Mouse (Mus musculus) CD4-positive, CD25-positive, alpha-beta regulatory T cell, adult 9 weeks (primary cell): ENCODE data around the gene Olfr970. TPM values are rescaled to one million over a fixed set of nuclear protein-coding genes. Genes with fewer than 3 reads are reported as not detected.

Experiments used
- polyA plus RNA-seq: library from polyadenylated mRNA; unstranded; fragments of 100-300 nt; shearing (Covaris generic); gene quantifications from one replicate; pipeline ENCODE4 v1.2.1, GENCODE M21; 2017

Gene Olfr970
- polyA plus RNA-seq, result not detected

DNA sequence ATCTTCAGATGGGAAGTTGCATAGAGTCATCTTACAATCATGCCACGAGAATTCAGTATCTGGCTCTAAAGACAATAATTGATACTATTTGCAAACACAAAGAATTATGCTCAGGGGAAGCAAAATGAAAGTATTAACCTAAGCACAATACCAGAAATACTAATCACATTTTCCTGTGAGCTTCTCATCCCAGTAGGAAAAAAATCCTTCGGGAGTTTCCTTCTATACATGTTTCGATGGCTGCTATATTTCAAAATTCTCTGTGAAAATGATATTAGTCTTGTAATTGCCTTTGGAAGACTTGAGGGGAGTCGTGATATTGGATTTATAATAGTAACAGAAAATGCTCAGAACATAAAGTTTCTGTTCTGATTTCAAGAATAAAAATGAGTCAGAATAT is at the start of gene Olfr970:
Gene Olfr970 (plus strand): TSS at position 301 of the 400 bp plus-strand sequence.

DNA sequence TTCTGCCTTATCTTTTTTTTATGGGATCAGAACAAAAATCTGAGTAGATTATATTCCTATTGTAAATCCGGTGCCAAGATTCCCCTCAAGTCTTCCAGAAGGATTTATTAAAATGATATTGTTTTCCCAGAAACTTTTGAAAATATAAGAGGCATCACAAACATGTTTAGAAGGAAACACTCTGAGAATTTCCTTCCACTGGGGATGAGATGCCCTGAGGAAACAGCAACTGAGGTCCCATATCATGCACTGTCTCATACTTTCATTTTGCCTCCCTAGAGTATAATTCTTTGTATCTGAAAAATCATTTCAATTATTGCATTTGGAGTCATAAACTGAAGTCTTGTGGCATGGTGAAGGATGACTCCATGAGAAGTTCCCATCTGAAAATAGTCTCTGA is 25.5 kb upstream of the Olfr970 start, which contains the start of gene Olfr968:
Gene Olfr968 (minus strand): TSS at position 101 of the 400 bp plus-strand sequence.

DNA sequence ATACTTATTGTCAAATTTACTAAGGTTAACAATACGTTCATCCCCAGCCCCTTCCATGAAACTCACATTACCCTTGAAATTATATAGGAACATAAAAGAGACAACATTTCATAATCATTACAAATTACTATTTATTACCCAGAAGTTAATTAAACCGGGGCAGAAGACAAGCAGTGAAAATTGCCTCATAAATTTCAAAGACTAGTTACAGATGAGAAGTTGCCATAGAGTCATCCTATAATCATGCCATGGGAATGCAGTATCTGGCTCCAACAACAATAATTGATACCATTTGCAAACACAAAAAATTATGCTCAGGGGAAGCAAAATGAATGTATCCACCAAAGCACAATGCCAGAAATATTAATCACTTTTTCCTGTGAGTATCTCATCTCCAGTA is 18.1 kb upstream of the Olfr970 start, which contains the start of gene Olfr969:
Gene Olfr969 (plus strand): TSS at position 388 of the 400 bp plus-strand sequence.

GRCm38 (mm10) chr9:39836576-39836975 is 27.9 kb downstream of the Olfr970 start, which contains the start of gene Olfr971:
Gene Olfr971, plus strand, starts transcription at chr9:39836876.

GRCm38 (mm10) chr9:39866122-39866521 is 57.5 kb downstream of the Olfr970 start, which contains the start of gene Olfr972:
Gene Olfr972, plus strand, starts transcription at chr9:39866422.

Other genes starting within 250 kb of the Olfr970 start
- gene Olfr959, start 233.3 kb upstream of the Olfr970 start, polyA plus RNA-seq, result not detected
- gene AW551984, start 204.5 kb upstream of the Olfr970 start, polyA plus RNA-seq, result not detected
- gene Olfr148, start 198.2 kb upstream of the Olfr970 start, polyA plus RNA-seq, result not detected
- not detected for gene Olfr960, start 187.5 kb upstream of the Olfr970 start, polyA plus RNA-seq
- 0.30 TPM for gene Olfr961, start 163.8 kb upstream of the Olfr970 start, polyA plus RNA-seq
- not detected for gene Olfr963, start 141.7 kb upstream of the Olfr970 start, polyA plus RNA-seq
- not detected for gene Olfr149, start 101.7 kb upstream of the Olfr970 start, polyA plus RNA-seq
- not detected for gene Olfr965, start 97.5 kb upstream of the Olfr970 start, polyA plus RNA-seq
- gene Olfr150, start 77.9 kb upstream of the Olfr970 start, polyA plus RNA-seq, result not detected
- not detected for gene Olfr967, start 62.6 kb upstream of the Olfr970 start, polyA plus RNA-seq
- gene Olfr968, start 25.6 kb upstream of the Olfr970 start, polyA plus RNA-seq, result not detected
- gene Olfr969, start 17.9 kb upstream of the Olfr970 start, polyA plus RNA-seq, result not detected
- gene Olfr971, start 28.0 kb downstream of the Olfr970 start, polyA plus RNA-seq, result not detected
- gene Olfr972, start 57.6 kb downstream of the Olfr970 start, polyA plus RNA-seq, result not detected
- not detected for gene Olfr229, start 98.5 kb downstream of the Olfr970 start, polyA plus RNA-seq
- not detected for gene Olfr974, start 128.6 kb downstream of the Olfr970 start, polyA plus RNA-seq
- gene Olfr975, start 143.2 kb downstream of the Olfr970 start, polyA plus RNA-seq, result not detected
- not detected for gene Olfr976, start 152.3 kb downstream of the Olfr970 start, polyA plus RNA-seq
- gene Olfr978, start 183.3 kb downstream of the Olfr970 start, polyA plus RNA-seq, result not detected
- gene Olfr979, start 194.6 kb downstream of the Olfr970 start, polyA plus RNA-seq, result not detected
- not detected for gene Olfr980, start 200.7 kb downstream of the Olfr970 start, polyA plus RNA-seq
- gene Olfr981, start 212.6 kb downstream of the Olfr970 start, polyA plus RNA-seq, result not detected